Mouse (Mus musculus): ENCODE data around the gene Gm10031.
"Not testable (repeated sequence)": the region's sequence is repeated elsewhere in the genome, so short reads cannot be mapped to it uniquely, and the experiment has no call there.

The Gm10031 gene

GRCm38 (mm10) chr1:156523842-156524241 lies at the start of gene Gm10031:
TSS of gene Gm10031 (plus strand) at chr1:156524012.
- DNase-seq (ENCODE audit: low read depth) = not testable (repeated sequence)

DNA sequence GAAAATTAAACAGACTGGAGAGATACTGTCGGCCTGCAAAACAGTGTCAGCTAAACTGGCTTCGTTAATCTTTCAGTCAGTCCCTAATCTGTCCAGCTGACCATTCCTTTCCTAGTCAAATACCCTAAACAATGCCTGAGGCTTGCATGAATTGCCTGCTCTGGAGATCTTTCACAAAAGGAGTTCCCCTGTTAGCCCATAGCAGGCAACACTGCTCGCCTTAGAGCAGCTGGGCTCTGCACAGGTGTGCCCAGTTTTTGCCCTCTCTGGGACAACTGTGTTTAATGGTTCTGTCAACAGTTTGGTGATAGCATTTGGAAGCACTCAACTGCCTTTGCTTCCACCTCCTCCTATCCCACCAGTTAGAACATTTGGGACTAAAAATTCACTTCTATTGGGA lies 49.0 kb upstream of the Gm10031 start:
- no peak for DNase-seq (ENCODE audit: low read depth)

GRCm38 (mm10) chr1:156476016-156476415 lies 47.8 kb upstream of the Gm10031 start:
- no peak for DNase-seq (ENCODE audit: low read depth)

GRCm38 (mm10) chr1:156476535-156476934 lies 47.3 kb upstream of the Gm10031 start:
- DNase-seq (ENCODE audit: low read depth) = no peak

DNA sequence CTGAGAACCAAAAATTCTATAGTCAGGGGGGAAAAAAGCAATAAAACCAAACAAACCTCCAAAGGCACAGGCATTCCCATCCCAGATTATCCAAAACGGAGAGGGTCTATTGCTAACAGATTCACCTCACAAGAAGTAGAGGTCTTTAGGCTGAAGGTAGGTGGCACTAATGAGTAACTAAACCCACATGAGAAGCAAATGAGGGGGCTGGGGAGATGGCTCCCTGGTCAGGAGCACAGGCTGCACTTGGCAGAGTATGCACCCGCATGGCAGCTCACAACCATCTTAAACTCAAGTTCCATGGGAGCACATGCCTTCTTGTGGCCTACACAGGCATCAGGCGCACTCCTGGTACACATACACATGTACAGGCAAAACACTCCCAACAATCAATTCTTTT lies 42.0 kb upstream of the Gm10031 start:
- no peak for DNase-seq (ENCODE audit: low read depth)

DNA sequence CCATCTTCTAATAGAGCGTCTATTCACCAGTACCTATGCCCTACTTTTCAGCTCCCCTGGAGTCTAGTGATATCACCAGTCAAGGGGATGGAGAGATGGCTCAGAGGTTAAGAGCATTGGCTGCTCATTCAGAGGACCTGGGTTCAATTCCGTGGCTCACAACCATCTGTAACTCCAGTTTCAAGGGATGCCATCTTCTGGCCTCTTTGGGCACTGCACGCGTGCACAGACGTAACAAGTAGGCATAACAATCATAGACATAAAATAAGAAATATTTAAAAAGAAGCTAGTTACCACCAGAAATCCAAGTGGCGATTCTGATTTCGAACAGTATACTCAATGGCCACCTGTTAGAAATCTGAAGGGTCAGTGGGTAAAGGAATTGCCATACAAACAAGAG lies 36.3 kb upstream of the Gm10031 start:
- DNase-seq (ENCODE audit: low read depth) = no peak

GRCm38 (mm10) chr1:156488031-156488430 lies 35.8 kb upstream of the Gm10031 start:
- DNase-seq (ENCODE audit: low read depth) = no peak

DNA sequence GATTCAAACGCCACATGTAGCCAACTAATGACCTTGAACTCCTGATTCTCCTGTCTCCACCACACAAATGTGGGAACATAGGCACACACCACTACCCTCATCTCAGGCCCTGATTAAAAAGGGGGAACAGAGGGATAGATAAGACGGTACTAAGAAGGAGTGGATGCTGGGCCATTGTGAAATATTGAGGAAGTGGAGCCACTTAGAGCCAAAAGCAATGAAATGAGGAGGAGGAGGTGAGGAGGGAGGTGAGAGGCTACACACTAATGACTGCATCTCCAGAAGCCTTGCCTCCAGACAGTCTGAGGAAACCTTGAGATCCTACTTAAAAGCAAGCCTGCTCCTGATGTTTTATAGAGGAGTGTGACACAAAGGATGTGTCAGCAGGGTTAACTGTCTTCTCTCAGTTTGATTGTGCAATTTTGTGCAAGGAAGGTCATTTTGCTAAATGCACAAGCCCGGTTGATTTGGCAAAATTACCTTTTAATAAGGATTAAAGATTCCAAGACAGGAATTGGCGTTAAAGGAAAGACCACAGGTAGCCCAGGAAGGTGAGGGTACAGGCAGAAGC lies 32.5 kb upstream of the Gm10031 start:
- DNase-seq (ENCODE audit: low read depth) = no peak

DNA sequence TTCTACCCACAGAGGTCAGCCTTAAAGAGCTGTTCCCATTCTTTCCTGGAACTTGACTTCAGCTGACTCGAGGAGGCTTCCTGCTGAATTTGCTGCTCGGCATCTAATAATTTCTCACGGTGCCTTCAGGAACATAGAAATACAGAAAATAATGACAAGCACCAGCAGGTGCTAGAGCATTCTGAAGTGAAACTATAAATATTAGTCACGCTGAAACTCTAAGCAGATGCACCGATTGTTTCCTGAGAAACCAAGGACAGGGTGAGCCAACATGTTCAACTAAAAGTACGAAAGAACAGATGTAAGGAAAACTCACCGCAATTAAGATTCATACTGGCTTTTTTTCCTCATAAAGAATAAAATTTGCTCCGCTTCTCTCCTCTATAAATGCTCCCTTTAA lies 28.8 kb upstream of the Gm10031 start:
- no peak for DNase-seq (ENCODE audit: low read depth)

DNA sequence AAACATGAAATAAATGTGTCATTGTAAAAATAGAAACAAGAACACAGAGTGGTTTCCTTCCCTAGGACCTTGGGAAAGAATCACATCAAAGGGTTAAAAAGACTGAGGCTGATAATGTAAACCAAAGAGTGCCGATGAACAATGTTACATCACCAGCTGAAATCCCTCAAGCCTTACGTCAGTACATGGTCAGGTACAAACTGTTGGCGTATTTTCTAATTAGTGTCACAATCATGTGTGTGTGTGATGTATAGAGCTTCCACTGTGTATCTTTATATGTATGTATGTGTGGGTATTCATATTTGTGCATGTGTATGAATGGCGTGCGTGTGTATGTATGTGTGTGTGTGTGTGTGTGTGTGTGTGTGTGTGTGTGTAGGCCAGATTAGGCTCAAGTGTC lies 26.9 kb upstream of the Gm10031 start:
- no peak for DNase-seq (ENCODE audit: low read depth)

- peak; percentile 38 for DNase-seq (ENCODE audit: low read depth)
Measured at GRCm38 (mm10) chr1:156504945-156505523, 18.8 kb upstream of the Gm10031 start.

DNA sequence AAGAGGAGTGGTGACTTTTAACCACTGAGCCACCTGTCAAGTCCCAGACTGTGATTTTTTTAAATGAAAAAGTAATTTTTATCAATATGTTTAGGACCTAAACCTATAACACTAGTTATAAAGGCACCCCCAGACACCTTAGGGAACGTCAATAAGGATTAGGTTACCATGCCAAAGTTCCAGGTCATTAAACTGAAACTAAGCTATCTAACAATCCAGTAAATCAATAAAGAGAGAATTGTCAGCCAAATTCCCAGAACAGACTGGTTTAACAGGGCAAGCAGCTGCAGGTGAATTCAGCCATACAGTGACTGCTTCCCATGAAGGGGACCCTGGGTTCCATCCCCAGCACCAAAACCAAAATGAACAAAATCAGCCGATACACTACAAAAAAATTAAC lies 17.9 kb upstream of the Gm10031 start:
- no peak for DNase-seq (ENCODE audit: low read depth)

DNA sequence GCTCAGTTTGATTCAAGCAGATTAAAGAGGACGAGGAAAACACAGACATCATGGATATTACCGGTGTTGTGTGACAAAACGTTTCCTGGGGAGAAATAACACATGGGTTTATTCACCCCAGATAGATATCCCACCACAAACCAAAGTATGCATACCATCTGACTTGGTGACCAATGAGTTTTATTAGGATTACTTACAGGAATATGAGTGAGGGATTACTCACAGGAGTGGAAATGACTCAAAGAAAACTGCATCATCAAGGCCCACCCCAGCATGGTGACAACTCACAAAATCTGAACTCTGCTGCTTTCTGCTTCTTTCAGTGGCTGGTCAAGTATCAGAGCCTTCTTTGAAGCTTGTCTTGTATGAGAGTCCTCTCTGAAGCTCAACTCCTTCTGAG lies 16.1 kb upstream of the Gm10031 start:
- no peak for DNase-seq (ENCODE audit: low read depth)

DNA sequence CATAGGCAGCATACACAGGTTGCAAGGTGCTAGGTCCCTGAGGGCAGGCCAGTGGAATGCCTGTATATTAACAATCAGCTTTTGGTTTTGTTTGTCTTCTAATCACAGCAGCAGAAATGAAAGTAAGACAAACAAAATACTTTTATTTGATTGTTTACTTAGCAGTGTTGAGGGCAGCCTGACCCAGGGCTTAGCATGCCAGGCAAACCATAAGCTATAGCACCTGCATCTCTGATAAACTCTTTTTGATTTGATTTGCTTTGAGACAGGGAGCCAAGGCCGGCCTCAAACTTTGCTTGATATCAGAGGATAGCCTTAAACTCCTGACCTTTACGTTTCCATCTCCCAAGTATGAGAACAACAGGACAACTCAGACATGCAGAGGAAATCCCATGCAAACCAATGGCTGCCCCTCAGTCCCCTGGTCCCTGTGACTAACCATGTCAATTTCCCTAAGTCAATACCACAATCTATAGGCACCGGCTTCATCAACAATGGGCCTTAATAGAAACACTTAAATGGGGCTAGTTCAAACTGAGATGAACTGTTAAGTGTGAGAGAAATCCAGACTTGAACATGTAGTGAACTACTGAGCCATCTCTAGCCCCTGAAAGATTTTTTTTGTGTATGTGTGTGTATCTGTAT lies 3.6 kb upstream of the Gm10031 start:
- DNase-seq (ENCODE audit: low read depth) = peak; percentile 15

GRCm38 (mm10) chr1:156521796-156522517 lies 1.9 kb upstream of the Gm10031 start:
- peak; percentile 96 for DNase-seq (ENCODE audit: low read depth)

DNA sequence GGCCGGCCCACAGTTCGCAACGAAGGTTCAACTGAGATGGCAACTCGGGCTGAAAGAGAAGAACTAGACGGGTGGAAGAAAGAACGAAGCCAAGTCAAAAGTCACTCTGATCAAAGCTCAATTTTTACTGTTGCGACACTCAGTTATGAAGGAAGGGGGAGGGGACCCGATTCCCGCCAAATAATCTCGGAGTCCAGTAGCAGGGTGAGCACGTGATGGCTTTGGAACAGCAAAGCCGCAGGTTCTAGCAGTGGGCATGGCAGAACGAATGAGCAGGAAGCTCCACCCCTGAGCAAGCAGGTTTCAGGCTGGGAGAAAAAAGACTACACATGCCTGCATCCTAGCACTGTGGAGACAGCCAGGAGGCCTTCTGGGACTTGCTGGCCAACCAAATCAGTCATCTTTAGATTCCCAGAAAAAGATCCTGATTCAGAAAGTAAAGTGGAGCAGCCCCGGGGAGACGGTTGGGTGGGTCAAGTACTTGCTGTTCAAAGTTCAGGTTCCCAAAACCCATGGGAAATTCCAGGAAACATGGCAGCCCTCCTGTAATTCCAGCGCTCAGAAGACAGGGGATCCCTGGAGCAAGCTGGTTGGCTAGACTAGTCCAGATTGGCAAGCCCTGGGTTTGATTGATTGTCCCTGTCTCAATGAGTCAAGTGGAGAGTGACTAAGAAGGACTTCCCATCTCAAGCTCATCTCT lies 8.8 kb downstream of the Gm10031 start:
- DNase-seq (ENCODE audit: low read depth) = not testable (repeated sequence)

- DNase-seq (ENCODE audit: low read depth) = no peak
Measured at GRCm38 (mm10) chr1:156533483-156533882, 9.7 kb downstream of the Gm10031 start.

DNA sequence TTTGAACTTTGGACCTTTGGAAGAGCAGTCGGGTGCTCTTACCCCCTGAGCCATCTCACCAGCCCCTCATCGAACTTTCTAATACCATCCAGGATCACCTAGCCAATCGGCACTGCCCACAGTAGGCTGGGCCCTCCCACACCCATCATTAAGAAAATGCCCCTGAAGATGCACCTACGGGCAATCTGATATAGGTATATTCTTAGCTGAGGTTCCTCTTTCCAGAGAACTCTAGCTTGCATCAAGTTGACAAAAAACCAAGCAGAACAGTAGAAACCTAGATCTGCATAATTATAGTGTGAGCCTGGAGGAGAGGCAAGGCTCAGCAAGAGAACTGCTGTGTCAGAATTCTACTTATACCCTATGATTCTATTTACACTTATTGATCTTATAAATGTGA lies 10.1 kb downstream of the Gm10031 start:
- DNase-seq (ENCODE audit: low read depth) = no peak

DNA sequence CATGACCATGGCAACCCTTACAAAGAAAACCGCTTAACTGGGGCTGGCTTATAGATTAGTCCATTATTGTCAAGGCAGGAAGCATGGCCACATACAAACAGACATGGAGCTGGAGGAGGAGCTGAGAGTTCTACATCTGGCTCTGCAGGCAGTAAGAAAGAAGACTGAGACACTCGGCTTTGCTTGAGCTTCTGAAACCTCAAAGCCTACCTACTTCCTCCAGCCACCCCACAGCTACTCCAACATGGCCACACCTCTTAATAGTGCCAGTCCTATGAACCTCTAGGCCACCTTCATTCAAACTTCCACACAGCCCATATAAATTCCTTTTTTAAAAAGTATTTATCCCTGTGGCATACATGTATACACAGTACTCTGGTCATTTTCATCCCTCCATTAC lies 13.2 kb downstream of the Gm10031 start:
- peak; percentile 35 for DNase-seq (ENCODE audit: low read depth)

DNA sequence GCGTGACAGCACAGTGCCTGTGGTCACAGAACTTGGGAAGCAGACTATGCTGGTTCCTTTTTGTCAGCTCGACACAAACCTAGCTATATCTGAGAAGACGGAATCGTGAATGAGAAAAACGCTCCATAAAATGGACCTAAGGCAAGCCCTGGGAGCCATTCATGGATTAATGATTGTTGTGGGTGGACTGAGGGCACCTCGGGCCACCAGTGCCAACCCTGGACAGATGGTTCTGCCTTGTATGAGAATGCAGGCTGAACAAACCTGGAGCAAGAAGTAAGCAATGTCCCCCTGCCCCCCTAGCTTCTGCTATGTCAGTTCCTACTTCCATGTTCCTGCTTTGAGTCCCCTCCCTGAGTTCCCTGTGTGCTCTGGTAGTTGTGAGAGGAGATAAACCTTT lies 13.9 kb downstream of the Gm10031 start:
- no peak for DNase-seq (ENCODE audit: low read depth)

DNA sequence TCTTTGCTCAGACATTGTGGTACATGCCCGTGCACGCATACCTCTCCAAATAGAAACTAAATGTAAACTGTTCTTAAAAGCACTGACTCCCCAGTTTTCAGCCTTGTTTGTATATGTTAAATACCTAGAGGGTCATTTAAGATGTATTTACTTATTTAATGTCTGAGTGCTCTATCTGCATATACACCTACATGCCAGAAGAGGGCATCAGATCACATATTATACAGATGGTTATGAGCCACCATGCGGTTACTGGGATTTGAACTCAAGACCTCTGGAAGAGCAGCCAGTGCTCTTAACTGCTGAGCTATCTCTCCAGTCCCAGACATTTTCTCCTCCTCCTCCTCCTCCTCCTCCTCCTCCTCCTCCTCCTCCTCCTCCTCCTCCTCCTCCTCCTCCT lies 14.6 kb downstream of the Gm10031 start:
- DNase-seq (ENCODE audit: low read depth) = peak; percentile 50

GRCm38 (mm10) chr1:156539787-156540560 lies 16.2 kb downstream of the Gm10031 start:
- peak; percentile 44 for DNase-seq (ENCODE audit: low read depth)

All from naive thymus-derived CD4-positive, alpha-beta T cell, adult 2 months (primary cell).